Mouse (Mus musculus): ENCODE results near the gene Noxo1. TPM values are rescaled to one million over a fixed set of nuclear protein-coding genes. Genes with fewer than 3 reads are reported as not detected.

The Noxo1 gene
- total RNA-seq, 2 experiments from 2014 or later, result 0.33 to 1.3 TPM

GRCm38 (mm10) chr17:24736330-24737051 is 40.5 kb downstream of the Noxo1 start, which contains the start of gene Msrb1:
Msrb1 (plus strand) TSS chr17:24736642.
- intact Hi-C loops (cut with DNase I), result no loop called here
- peak; percentile 92 to 93 for DNase-seq

GRCm38 (mm10) chr17:24737135-24737810 is 41.2 kb downstream of the Noxo1 start:
- intact Hi-C loops (cut with DNase I), result no loop called here

GRCm38 (mm10) chr17:24738238-24738637 is 42.2 kb downstream of the Noxo1 start:
- intact Hi-C loops (cut with DNase I), result no loop called here

More at GRCm38 (mm10) chr17:24737135-24737810, 41.2 kb downstream of the Noxo1 start:
- no peak for DNase-seq

GRCm38 (mm10) chr17:24739926-24740325 is 43.9 kb downstream of the Noxo1 start:
- intact Hi-C loops (cut with DNase I), result loop anchor here (10.0 kb wide), 1 partner anchor 445 kb away; the partner anchor contains the start of genes BC003965 and Unkl
- no peak for DNase-seq

More at GRCm38 (mm10) chr17:24738238-24738637, 42.2 kb downstream of the Noxo1 start:
- DNase-seq, result no peak

- DNase-seq, result no peak
- intact Hi-C loops (cut with DNase I), result loop anchor here (10.0 kb wide), 1 partner anchor 442 kb away; the partner anchor contains the start of genes BC003965 and Unkl
Measured at GRCm38 (mm10) chr17:24742307-24742706, 46.3 kb downstream of the Noxo1 start.

GRCm38 (mm10) chr17:24743896-24744295 is 47.9 kb downstream of the Noxo1 start:
- DNase-seq, result no peak
- intact Hi-C loops (cut with DNase I), result loop anchor here (10.0 kb wide), 1 partner anchor 441 kb away; the partner anchor contains the start of genes BC003965 and Unkl

GRCm38 (mm10) chr17:24744381-24744780 is 48.3 kb downstream of the Noxo1 start:
- intact Hi-C loops (cut with DNase I), result loop anchor here (10.0 kb wide), 1 partner anchor 440 kb away; the partner anchor contains the start of genes BC003965 and Unkl
- DNase-seq, result no peak

GRCm38 (mm10) chr17:24745526-24746497 is 49.8 kb downstream of the Noxo1 start:
- DNase-seq, result peak; percentile 81 to 85
- intact Hi-C loops (cut with DNase I), result loop anchor here (1.0 to 10.0 kb wide), 3 partner anchors 72 to 439 kb away; partner anchors contain the start of genes BC003965 and Unkl

- DNase-seq, result no peak
- intact Hi-C loops (cut with DNase I), result loop anchor here (5.0 to 10.0 kb wide), 2 partner anchors 135 to 438 kb away; partner anchors contain the start of genes BC003965 and Unkl
Measured at GRCm38 (mm10) chr17:24746986-24747385, 51.0 kb downstream of the Noxo1 start.

Other genes with a start within 250 kb of the Noxo1 start
- gene E4f1, start 225.9 kb upstream of the Noxo1 start, total RNA-seq (2021), result 10 to 100 TPM; 11.0 to 12.4 TPM
- gene Pgp, start 225.8 kb upstream of the Noxo1 start, total RNA-seq (2021), result 10 to 100 TPM; 39.1 to 41.9 TPM
- not detected for gene Bricd5, start 222.3 kb upstream of the Noxo1 start, total RNA-seq (2021)
- 1 to 10 TPM; 8.1 to 9.0 TPM for gene Mlst8, start 217.2 kb upstream of the Noxo1 start, total RNA-seq (2021)
- gene Caskin1, start 207.6 kb upstream of the Noxo1 start, total RNA-seq (2021), result under 1 TPM; 0.11 to 0.14 TPM
- 10 to 100 TPM; 45.7 to 51.6 TPM for gene Traf7, start 168.3 kb upstream of the Noxo1 start, total RNA-seq (2021)
- gene Rab26, start 162.0 kb upstream of the Noxo1 start, total RNA-seq (2021), result not detected
- 10 to 100 TPM; 45.4 to 45.6 TPM for gene Pkd1, start 146.4 kb upstream of the Noxo1 start, total RNA-seq (2021)
- gene Tsc2, start 63.6 kb upstream of the Noxo1 start, total RNA-seq (2021), result 100 to 1,000 TPM; 106 to 112 TPM
- 1 to 10 TPM; 3.3 to 4.1 TPM for gene Nthl1, start 63.6 kb upstream of the Noxo1 start, total RNA-seq (2021)
- gene Slc9a3r2, start 45.9 kb upstream of the Noxo1 start, total RNA-seq (2021), result 100 to 1,000 TPM in 1 of 2 experiments, 10 to 100 TPM in 1; 91.1 to 140 TPM
- gene Npw, start 37.8 kb upstream of the Noxo1 start, total RNA-seq (2021), result not detected
- gene Zfp598, start 26.5 kb upstream of the Noxo1 start, total RNA-seq (2021), result 10 to 100 TPM; 17.3 to 19.0 TPM
- under 1 TPM; 0.14 to 0.22 TPM for gene Syngr3, start 6.3 kb upstream of the Noxo1 start, total RNA-seq (2021)
- gene Gfer, start 78 bp upstream of the Noxo1 start, total RNA-seq (2021), result 10 to 100 TPM; 19.3 to 22.8 TPM
- 10 to 100 TPM; 16.3 to 17.7 TPM for gene Tbl3, start 11.4 kb downstream of the Noxo1 start, total RNA-seq (2021)
- not detected for gene Rnf151, start 21.8 kb downstream of the Noxo1 start, total RNA-seq (2021)
- gene Rps2, start 21.9 kb downstream of the Noxo1 start, total RNA-seq (2021), result 100 to 1,000 TPM; 668 to 757 TPM
- 1,000 to 10,000 TPM in 1 of 2 experiments, 100 to 1,000 TPM in 1; 979 to 1,034 TPM for gene Ndufb10, start 28.2 kb downstream of the Noxo1 start, total RNA-seq (2021)
- 100 to 1,000 TPM; 400 to 416 TPM for gene Rpl3l, start 31.6 kb downstream of the Noxo1 start, total RNA-seq (2021)
- 100 to 1,000 TPM; 160 to 183 TPM for gene Msrb1, start 40.4 kb downstream of the Noxo1 start, total RNA-seq (2021)
- not detected for gene Hs3st6, start 56.8 kb downstream of the Noxo1 start, total RNA-seq (2021)
- not detected for gene Meiob, start 108.1 kb downstream of the Noxo1 start, total RNA-seq (2021)
- gene Hagh, start 143.9 kb downstream of the Noxo1 start, total RNA-seq (2021), result 100 to 1,000 TPM; 102 to 104 TPM
- gene Fahd1, start 154.1 kb downstream of the Noxo1 start, total RNA-seq (2021), result 10 to 100 TPM; 72.0 to 76.5 TPM
- gene Igfals, start 169.8 kb downstream of the Noxo1 start, total RNA-seq (2021), result 1 to 10 TPM; 7.7 to 8.8 TPM
- 10 to 100 TPM; 20.0 to 22.4 TPM for gene Nubp2, start 190.1 kb downstream of the Noxo1 start, total RNA-seq (2021)
- 10 to 100 TPM; 26.3 to 28.0 TPM for gene Spsb3, start 190.4 kb downstream of the Noxo1 start, total RNA-seq (2021)
- gene Eme2, start 198.9 kb downstream of the Noxo1 start, total RNA-seq (2021), result 10 to 100 TPM; 18.8 to 19.0 TPM
- 100 to 1,000 TPM; 103 to 113 TPM for gene Mrps34, start 198.9 kb downstream of the Noxo1 start, total RNA-seq (2021)
- 10 to 100 TPM; 30.2 to 32.4 TPM for gene Nme3, start 200.3 kb downstream of the Noxo1 start, total RNA-seq (2021)
- 10 to 100 TPM; 58.9 to 63.0 TPM for gene Mapk8ip3, start 240.7 kb downstream of the Noxo1 start, total RNA-seq (2021)